Mouse (Mus musculus) lung, adult 2 months (tissue): ENCODE data around the gene Gnpnat1. TPM values are rescaled to one million over a fixed set of nuclear protein-coding genes. Genes with fewer than 3 reads are reported as not detected.
A peak's percentile ranks its signal among the peaks of the same experiment; 100 is the strongest.

ENCODE experiments used
- DNase-seq: peaks from one replicate; pipeline ENCODE4 v3.0.0; 2022
- H3K4me1 ChIP-seq: fragments of 200-500 bp; 2 replicates; pipeline ENCODE4 v1.6.1; 2011; ENCODE audit warnings: low read length; ENCODE audit not compliant: control insufficient read depth, insufficient read depth
- H3K4me3 ChIP-seq: fragments of 200-500 bp; replicated peaks from 2 replicates; pipeline ENCODE3; 2011; ENCODE audit warnings: low read depth, mild to moderate bottlenecking, control low read depth, low read length; ENCODE audit errors: extremely low read depth
- CTCF ChIP-seq: fragments of 200-500 bp; IDR thresholded peaks from 2 replicates; pipeline ENCODE4 v1.5.1; 2011; ENCODE audit warnings: mild to moderate bottlenecking, low read length, control low read depth; ENCODE audit not compliant: insufficient read depth
- POLR2A ChIP-seq: fragments of 200-500 bp; IDR thresholded peaks from 2 replicates; pipeline ENCODE4 v1.6.1; 2011; ENCODE audit warnings: low read depth, mild to moderate bottlenecking, control low read depth, low read length, borderline replicate concordance; ENCODE audit errors: extremely low read depth
- WGBS: fragments of 180-500 bp; shearing (Covaris S2); methylation state at CpG from one replicate; pipeline ENCODE4 v1.1.7; 2018; 5-methylcytosine and 5-hydroxymethylcytosine counted together
- polyA plus RNA-seq: library from polyadenylated mRNA; depleted of rRNA; stranded (reverse); fragments of >200 nt; gene quantifications from 2 replicates; pipeline ENCODE4 v1.2.3, GENCODE M21; 2012; rRNA removed

The Gnpnat1 gene
- polyA plus RNA-seq, 1 experiment, result 3.7 TPM

DNA sequence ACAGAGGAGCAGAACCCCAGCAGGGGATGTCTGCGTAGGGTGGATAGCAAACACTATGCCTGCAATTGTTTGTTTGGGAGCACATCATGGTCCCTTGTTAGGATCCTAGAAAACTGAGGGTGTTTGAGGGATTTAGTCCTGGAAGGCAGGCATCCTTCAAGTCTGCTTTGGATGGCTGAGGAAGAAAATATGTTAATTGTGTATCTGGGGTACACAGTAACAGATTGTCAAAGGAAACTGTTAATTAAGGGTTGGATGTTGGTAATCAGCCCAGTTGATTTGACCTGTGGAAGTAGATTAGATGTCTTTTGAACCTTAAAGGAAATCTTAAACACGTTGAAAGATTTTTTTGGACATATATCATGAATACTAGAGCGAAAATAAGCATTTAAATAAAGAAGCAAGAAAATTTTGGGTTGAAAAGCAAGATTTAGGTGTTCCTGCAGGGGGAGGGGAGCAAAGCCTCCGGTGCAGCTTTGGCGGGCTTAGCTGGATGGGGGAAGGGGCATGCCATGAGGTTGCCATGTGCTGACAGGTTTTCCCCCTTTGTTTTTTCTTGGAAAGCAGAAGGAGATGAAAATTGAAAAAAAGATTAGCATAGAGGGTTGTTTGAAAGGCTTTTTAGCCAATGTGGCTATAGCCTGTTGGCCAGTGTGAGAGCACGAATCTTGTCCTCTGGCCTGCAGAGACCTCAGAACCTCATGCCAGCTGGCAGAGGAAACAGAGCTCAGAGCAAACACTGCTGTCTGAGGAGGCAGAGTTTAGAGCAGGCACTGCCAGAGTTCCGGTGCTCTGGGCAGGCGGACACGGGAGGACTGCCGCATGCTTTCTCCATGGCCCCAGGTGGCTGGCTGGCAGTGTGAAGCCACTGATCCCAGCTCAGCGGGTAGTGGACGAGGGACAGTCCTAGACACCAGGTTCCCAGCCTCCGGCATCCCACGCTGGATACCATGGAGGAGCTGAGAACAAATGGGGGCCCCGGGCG, 40.2 kb downstream of the Gnpnat1 start:
- no peak for TF ChIP-seq POLR2A
- no peak for TF ChIP-seq CTCF
- WGBS, result 79% methylated on average over 16 of the region's 16 CpGs
- H3K4me3 ChIP-seq, result no peak overlapping the region
- no peaks in the 10 kb centered on the region for H3K4me1 ChIP-seq
- DNase-seq, result no peak

DNA sequence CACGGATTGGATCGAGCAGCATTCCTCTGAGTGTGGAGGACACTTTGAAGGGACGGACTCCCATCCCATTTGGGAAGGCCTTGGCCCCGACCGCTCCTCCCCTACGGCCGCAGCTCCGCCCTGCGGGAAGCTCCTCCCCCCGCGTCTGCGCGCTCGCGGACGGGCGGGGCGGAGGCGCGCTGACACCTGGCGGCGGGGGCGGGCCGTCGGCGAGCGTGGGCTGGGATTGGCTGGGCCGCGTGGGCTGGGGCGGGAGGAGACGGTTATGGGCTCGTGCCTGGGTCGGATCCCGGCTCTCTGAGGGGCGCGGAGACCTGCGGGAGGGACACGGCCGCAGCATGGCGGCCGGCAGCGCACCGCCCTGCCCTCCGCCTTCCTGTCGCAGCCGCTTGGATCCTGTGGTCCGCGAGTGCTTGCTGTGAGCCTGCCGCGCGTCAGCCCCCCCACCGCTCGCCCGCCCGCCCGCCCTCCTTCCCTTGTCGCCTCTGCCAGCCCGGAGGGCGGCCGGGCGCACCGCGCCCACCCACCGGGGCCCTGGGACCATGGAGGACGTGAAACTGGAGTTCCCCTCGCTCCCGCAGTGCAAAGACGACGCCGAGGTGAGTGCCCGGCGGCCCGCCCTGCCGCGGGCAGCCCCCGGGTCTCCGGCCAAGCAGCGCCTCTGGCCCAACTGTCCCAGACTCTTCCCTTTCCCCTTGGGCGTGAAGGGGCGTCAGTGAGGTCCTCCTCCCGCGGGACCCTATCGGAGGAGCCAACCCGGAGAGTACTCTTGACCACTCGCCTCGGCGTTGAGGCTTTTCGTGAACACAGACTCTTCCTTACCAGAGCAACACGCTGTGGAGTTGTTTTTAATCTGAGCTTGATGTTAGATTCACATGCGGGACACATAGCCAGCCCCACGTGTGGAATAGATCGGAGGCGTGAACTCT, 53.5 kb downstream of the Gnpnat1 start, which contains the start of gene Styx:
TSS of gene Styx (plus strand) at position 163 of the 929 bp plus-strand sequence.
- Histone ChIP-seq H3K4me3 (peak within 1 kb of the TSS; percentile 66), H3K4me1 (peaks cover 4% of the 10 kb centered on the region; the same call in 1 of the 2 replicates)
- TF ChIP-seq POLR2A (peak; percentile 37; the same call in 1 of the 2 replicates), CTCF (no peak)
- peak; percentile 95 for DNase-seq
- WGBS, result under 1% methylated on average over 78 of the region's 93 CpGs

DNA sequence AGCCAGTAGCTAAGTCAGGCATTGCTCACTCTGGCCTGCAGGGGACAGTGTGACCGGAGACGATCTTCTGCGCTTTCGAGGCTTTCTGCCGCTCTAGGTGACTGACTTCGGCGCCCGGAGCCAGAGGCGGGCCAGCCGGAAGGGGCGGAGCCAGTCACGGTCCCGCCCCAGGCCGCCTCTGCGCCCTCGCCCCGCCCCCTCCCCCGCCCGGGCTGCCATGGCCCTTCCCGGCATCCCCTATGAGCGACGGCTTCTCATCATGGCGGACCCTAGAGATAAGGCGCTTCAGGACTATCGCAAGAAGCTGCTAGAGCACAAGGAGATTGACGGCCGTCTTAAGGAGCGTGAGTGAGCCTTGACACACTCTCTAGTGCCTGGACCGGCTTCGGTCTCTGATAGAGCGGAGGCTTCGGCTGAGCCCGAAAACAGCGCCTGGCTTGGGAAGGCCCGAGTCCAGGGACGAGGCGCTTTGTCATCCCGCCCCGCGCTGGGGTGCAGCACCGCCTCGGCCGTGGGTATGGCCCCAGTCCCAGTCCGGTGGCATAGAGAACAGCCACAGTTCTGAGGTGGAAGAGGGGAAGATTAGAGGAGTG, 75.0 kb downstream of the Gnpnat1 start, which contains the start of gene Psmc6:
TSS of gene Psmc6 (plus strand) at position 200 of the 593 bp plus-strand sequence.
- H3K4me1 ChIP-seq, result no peaks in the 10 kb centered on the region; the same call in 1 of the 2 replicates
- H3K4me3 ChIP-seq, result peak within 1 kb of the TSS; percentile 100
- under 1% methylated on average over 42 of the region's 44 CpGs for WGBS
- TF ChIP-seq CTCF (peak; percentile 97), POLR2A (peak; percentile 78; the same call in 1 of the 2 replicates)
- DNase-seq, result peak; percentile 85

DNA sequence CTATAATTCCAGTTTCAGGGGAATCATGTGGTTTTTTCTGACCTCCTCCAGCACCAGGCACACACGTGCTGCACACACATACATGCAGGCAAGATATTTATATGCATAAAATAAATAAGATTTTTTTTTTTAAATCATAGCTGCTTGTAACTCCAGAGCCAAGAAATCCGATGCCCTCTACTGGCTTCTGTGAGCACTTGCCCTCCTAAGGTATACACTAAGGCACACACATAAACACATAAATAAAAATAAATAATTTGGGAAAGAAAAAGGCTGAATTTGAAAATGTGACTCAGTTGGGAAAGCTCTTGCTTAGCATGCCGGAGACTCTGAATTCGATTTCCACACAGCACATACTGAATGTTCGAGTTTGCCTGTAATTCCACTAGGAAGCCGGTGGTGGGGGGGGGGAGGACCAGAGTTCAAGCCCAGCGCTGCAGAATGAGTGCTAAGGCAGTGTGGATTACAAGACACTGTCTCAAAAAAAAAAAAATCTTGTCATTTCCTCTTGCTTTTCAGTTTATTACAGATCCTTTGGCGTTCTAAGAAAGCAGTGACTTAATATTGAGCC, 75.6 kb downstream of the Gnpnat1 start:
- TF ChIP-seq POLR2A (no peak), CTCF (no peak)
- H3K4me3 ChIP-seq, result peak overlapping the region; percentile 41
- no peaks in the 10 kb centered on the region; the same call in 1 of the 2 replicates for H3K4me1 ChIP-seq
- no peak for DNase-seq
- 12% methylated on average over 8 of the region's 8 CpGs for WGBS

DNA sequence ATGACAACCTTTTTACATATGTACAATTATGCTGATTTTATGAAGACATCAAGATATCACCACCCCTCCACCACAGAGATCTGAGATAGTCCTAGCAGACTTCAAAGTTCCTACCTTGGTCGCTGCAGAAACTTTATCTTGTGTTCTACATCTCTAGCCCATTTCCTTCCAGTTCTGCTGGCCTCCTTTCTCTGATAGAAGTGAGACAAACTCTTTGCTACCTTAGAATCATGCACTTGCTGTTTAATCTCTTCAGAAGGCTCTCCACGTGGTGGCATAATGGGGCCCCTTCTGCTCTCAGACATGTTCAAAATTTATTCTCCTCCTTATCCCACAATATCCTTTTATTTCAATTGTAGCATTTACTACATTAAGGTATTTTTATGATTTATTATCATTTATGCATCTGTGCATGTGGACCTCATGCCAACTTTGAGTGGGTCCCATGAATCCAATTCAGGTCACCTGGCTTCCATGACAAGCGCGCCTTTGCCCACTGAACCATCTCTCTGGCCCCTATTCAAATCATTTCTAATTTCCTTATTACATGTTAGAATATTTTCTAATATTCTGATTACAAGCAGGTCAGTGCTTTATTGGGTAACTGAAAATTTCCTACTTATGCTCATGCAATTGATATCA, 76.5 kb downstream of the Gnpnat1 start:
- no peak for DNase-seq
- no peak for TF ChIP-seq POLR2A
- no peak for TF ChIP-seq CTCF
- H3K4me3 ChIP-seq, result no peak overlapping the region
- no peaks in the 10 kb centered on the region; the same call in 1 of the 2 replicates for H3K4me1 ChIP-seq
- WGBS, result 83% methylated on average over 4 of the region's 4 CpGs

Other genes with a start within 250 kb of the Gnpnat1 start
- gene Gpr137c, start 185.2 kb downstream of the Gnpnat1 start, polyA plus RNA-seq, result 3.8 and 6.7 TPM in 2 replicates
- 6.4 and 7.4 TPM in 2 replicates for gene Txndc16, start 184.6 kb downstream of the Gnpnat1 start, polyA plus RNA-seq
- gene Ero1l, start 86.1 kb downstream of the Gnpnat1 start, polyA plus RNA-seq, result 7.1 and 11.0 TPM in 2 replicates
- 15.1 and 34.2 TPM in 2 replicates for gene Psmc6, start 75.1 kb downstream of the Gnpnat1 start, polyA plus RNA-seq
- 6.4 and 26.5 TPM in 2 replicates for gene Styx, start 53.8 kb downstream of the Gnpnat1 start, polyA plus RNA-seq
- 86.3 and 127 TPM in 2 replicates for gene Fermt2, start 125.2 kb upstream of the Gnpnat1 start, polyA plus RNA-seq